Mouse (Mus musculus): ENCODE data around the gene Mitf. TPM values are rescaled to one million over a fixed set of nuclear protein-coding genes. Genes with fewer than 3 reads are reported as not detected.

Gene Mitf
- polyA plus RNA-seq, 1 experiment from 2014 or later, result 0.40 TPM

GRCm38 (mm10) chr6:97898085-97898484 is 91.2 kb downstream of the Mitf start:
- H3K27ac ChIP-seq (ENCODE audit: low read length), result no peak overlapping the region
- H3K9me3 ChIP-seq (replicated peaks; ENCODE audit: control insufficient read depth, low read length), result no peaks in the 10 kb centered on the region
- no peak overlapping the region for H3K4me2 ChIP-seq (ENCODE audit: low read depth, low read length)
- no peak for ATAC-seq (ENCODE audit: low read depth)
- no peak overlapping the region for H3K4me3 ChIP-seq (ENCODE audit: low read depth, low read length)
- H3K36me3 ChIP-seq (ENCODE audit: control insufficient read depth, insufficient read depth), result no peaks in the 10 kb centered on the region
- H3K9ac ChIP-seq (ENCODE audit: low read depth, low read length), result no peak overlapping the region
- H3K4me1 ChIP-seq (ENCODE audit: control insufficient read depth, low read depth, low read length), result no peaks in the 10 kb centered on the region
- no peaks in the 10 kb centered on the region for H3K27me3 ChIP-seq (ENCODE audit: control insufficient read depth, insufficient read depth, low read depth, low read length)
- 43% methylated on average over 5 of the region's 5 CpGs for WGBS (ENCODE audit: insufficient replicate concordance)

- ATAC-seq (ENCODE audit: low read depth), result no peak
- WGBS (ENCODE audit: insufficient replicate concordance), result 71% methylated on average over 5 of the region's 5 CpGs
These were observed 94.7 kb downstream of the Mitf start for GRCm38 (mm10) chr6:97901561-97901960.

GRCm38 (mm10) chr6:97902205-97902604 is 95.4 kb downstream of the Mitf start:
- no peak for ATAC-seq (ENCODE audit: low read depth)
- H3K4me2 ChIP-seq (ENCODE audit: low read depth, low read length), result no peak overlapping the region
- no peak overlapping the region for H3K4me3 ChIP-seq (ENCODE audit: low read depth, low read length)
- no peak overlapping the region for H3K27ac ChIP-seq (ENCODE audit: low read length)
- H3K9me3 ChIP-seq (replicated peaks; ENCODE audit: control insufficient read depth, low read length), result no peaks in the 10 kb centered on the region
- H3K27me3 ChIP-seq (ENCODE audit: control insufficient read depth, insufficient read depth, low read depth, low read length), result no peaks in the 10 kb centered on the region
- no peak overlapping the region for H3K9ac ChIP-seq (ENCODE audit: low read depth, low read length)
- WGBS (ENCODE audit: insufficient replicate concordance), result 53% methylated on average over 1 of the region's 1 CpGs
- no peaks in the 10 kb centered on the region for H3K36me3 ChIP-seq (ENCODE audit: control insufficient read depth, insufficient read depth)
- H3K4me1 ChIP-seq (ENCODE audit: control insufficient read depth, low read depth, low read length), result no peaks in the 10 kb centered on the region

More at GRCm38 (mm10) chr6:97901561-97901960, 94.7 kb downstream of the Mitf start:
- no peaks in the 10 kb centered on the region for H3K27me3 ChIP-seq (ENCODE audit: control insufficient read depth, insufficient read depth, low read depth, low read length)
- no peak overlapping the region for H3K27ac ChIP-seq (ENCODE audit: low read length)
- no peaks in the 10 kb centered on the region for H3K36me3 ChIP-seq (ENCODE audit: control insufficient read depth, insufficient read depth)
- H3K9ac ChIP-seq (ENCODE audit: low read depth, low read length), result no peak overlapping the region
- H3K9me3 ChIP-seq (replicated peaks; ENCODE audit: control insufficient read depth, low read length), result no peaks in the 10 kb centered on the region
- H3K4me1 ChIP-seq (ENCODE audit: control insufficient read depth, low read depth, low read length), result no peaks in the 10 kb centered on the region
- no peak overlapping the region for H3K4me3 ChIP-seq (ENCODE audit: low read depth, low read length)
- no peak overlapping the region for H3K4me2 ChIP-seq (ENCODE audit: low read depth, low read length)

GRCm38 (mm10) chr6:97914768-97915167 is 107.9 kb downstream of the Mitf start:
- Histone ChIP-seq H3K36me3 (ENCODE audit: control insufficient read depth, insufficient read depth) (no peaks in the 10 kb centered on the region), H3K9ac (ENCODE audit: low read depth, low read length) (no peak overlapping the region), H3K4me2 (ENCODE audit: low read depth, low read length) (no peak overlapping the region), H3K4me3 (ENCODE audit: low read depth, low read length) (no peak overlapping the region), H3K9me3 (replicated peaks; ENCODE audit: control insufficient read depth, low read length) (no peaks in the 10 kb centered on the region), H3K4me1 (ENCODE audit: control insufficient read depth, low read depth, low read length) (no peaks in the 10 kb centered on the region), H3K27ac (ENCODE audit: low read length) (no peak overlapping the region), H3K27me3 (ENCODE audit: control insufficient read depth, insufficient read depth, low read depth, low read length) (no peaks in the 10 kb centered on the region)
- 70% methylated on average over 8 of the region's 8 CpGs for WGBS (ENCODE audit: insufficient replicate concordance)
- no peak for ATAC-seq (ENCODE audit: low read depth)

GRCm38 (mm10) chr6:97916386-97916903 is 109.6 kb downstream of the Mitf start:
- no peak overlapping the region for H3K4me3 ChIP-seq (ENCODE audit: low read depth, low read length)
- WGBS (ENCODE audit: insufficient replicate concordance), result 56% methylated on average over 7 of the region's 7 CpGs

GRCm38 (mm10) chr6:97918051-97918450 is 111.2 kb downstream of the Mitf start:
- WGBS (ENCODE audit: insufficient replicate concordance), result 46% methylated on average over 4 of the region's 4 CpGs
- H3K27ac ChIP-seq (ENCODE audit: low read length), result no peak overlapping the region
- no peaks in the 10 kb centered on the region for H3K9me3 ChIP-seq (replicated peaks; ENCODE audit: control insufficient read depth, low read length)
- no peak overlapping the region for H3K4me3 ChIP-seq (ENCODE audit: low read depth, low read length)
- no peaks in the 10 kb centered on the region for H3K36me3 ChIP-seq (ENCODE audit: control insufficient read depth, insufficient read depth)
- H3K9ac ChIP-seq (ENCODE audit: low read depth, low read length), result no peak overlapping the region
- no peak for ATAC-seq (ENCODE audit: low read depth)
- no peak overlapping the region for H3K4me2 ChIP-seq (ENCODE audit: low read depth, low read length)
- H3K4me1 ChIP-seq (ENCODE audit: control insufficient read depth, low read depth, low read length), result no peaks in the 10 kb centered on the region
- H3K27me3 ChIP-seq (ENCODE audit: control insufficient read depth, insufficient read depth, low read depth, low read length), result no peaks in the 10 kb centered on the region

More at GRCm38 (mm10) chr6:97916386-97916903, 109.6 kb downstream of the Mitf start:
- no peak for ATAC-seq (ENCODE audit: low read depth)
- H3K4me2 ChIP-seq (ENCODE audit: low read depth, low read length), result no peak overlapping the region
- H3K27ac ChIP-seq (ENCODE audit: low read length), result no peak overlapping the region
- H3K9ac ChIP-seq (ENCODE audit: low read depth, low read length), result no peak overlapping the region
- no peaks in the 10 kb centered on the region for H3K9me3 ChIP-seq (replicated peaks; ENCODE audit: control insufficient read depth, low read length)
- no peaks in the 10 kb centered on the region for H3K4me1 ChIP-seq (ENCODE audit: control insufficient read depth, low read depth, low read length)
- H3K36me3 ChIP-seq (ENCODE audit: control insufficient read depth, insufficient read depth), result no peaks in the 10 kb centered on the region
- no peaks in the 10 kb centered on the region for H3K27me3 ChIP-seq (ENCODE audit: control insufficient read depth, insufficient read depth, low read depth, low read length)

GRCm38 (mm10) chr6:97918481-97918880 is 111.6 kb downstream of the Mitf start:
- H3K27ac ChIP-seq (ENCODE audit: low read length), result no peak overlapping the region
- H3K4me2 ChIP-seq (ENCODE audit: low read depth, low read length), result no peak overlapping the region
- H3K36me3 ChIP-seq (ENCODE audit: control insufficient read depth, insufficient read depth), result no peaks in the 10 kb centered on the region
- no peak overlapping the region for H3K4me3 ChIP-seq (ENCODE audit: low read depth, low read length)
- ATAC-seq (ENCODE audit: low read depth), result no peak
- H3K4me1 ChIP-seq (ENCODE audit: control insufficient read depth, low read depth, low read length), result no peaks in the 10 kb centered on the region
- H3K27me3 ChIP-seq (ENCODE audit: control insufficient read depth, insufficient read depth, low read depth, low read length), result no peaks in the 10 kb centered on the region
- H3K9me3 ChIP-seq (replicated peaks; ENCODE audit: control insufficient read depth, low read length), result no peaks in the 10 kb centered on the region
- 79% methylated on average over 7 of the region's 7 CpGs for WGBS (ENCODE audit: insufficient replicate concordance)
- no peak overlapping the region for H3K9ac ChIP-seq (ENCODE audit: low read depth, low read length)

GRCm38 (mm10) chr6:97919287-97919686 is 112.4 kb downstream of the Mitf start:
- no peak for ATAC-seq (ENCODE audit: low read depth)
- Histone ChIP-seq H3K36me3 (ENCODE audit: control insufficient read depth, insufficient read depth) (no peaks in the 10 kb centered on the region), H3K27ac (ENCODE audit: low read length) (no peak overlapping the region), H3K4me2 (ENCODE audit: low read depth, low read length) (no peak overlapping the region), H3K9me3 (replicated peaks; ENCODE audit: control insufficient read depth, low read length) (no peaks in the 10 kb centered on the region), H3K9ac (ENCODE audit: low read depth, low read length) (no peak overlapping the region), H3K4me3 (ENCODE audit: low read depth, low read length) (no peak overlapping the region), H3K27me3 (ENCODE audit: control insufficient read depth, insufficient read depth, low read depth, low read length) (no peaks in the 10 kb centered on the region), H3K4me1 (ENCODE audit: control insufficient read depth, low read depth, low read length) (no peaks in the 10 kb centered on the region)
- WGBS (ENCODE audit: insufficient replicate concordance), result 56% methylated on average over 8 of the region's 8 CpGs

GRCm38 (mm10) chr6:97921591-97921990 is 114.7 kb downstream of the Mitf start:
- H3K4me3 ChIP-seq (ENCODE audit: low read depth, low read length), result no peak overlapping the region
- no peaks in the 10 kb centered on the region for H3K9me3 ChIP-seq (replicated peaks; ENCODE audit: control insufficient read depth, low read length)
- H3K4me2 ChIP-seq (ENCODE audit: low read depth, low read length), result no peak overlapping the region
- H3K27ac ChIP-seq (ENCODE audit: low read length), result no peak overlapping the region
- no peak for ATAC-seq (ENCODE audit: low read depth)
- H3K4me1 ChIP-seq (ENCODE audit: control insufficient read depth, low read depth, low read length), result no peaks in the 10 kb centered on the region
- H3K36me3 ChIP-seq (ENCODE audit: control insufficient read depth, insufficient read depth), result no peaks in the 10 kb centered on the region
- H3K9ac ChIP-seq (ENCODE audit: low read depth, low read length), result no peak overlapping the region
- H3K27me3 ChIP-seq (ENCODE audit: control insufficient read depth, insufficient read depth, low read depth, low read length), result no peaks in the 10 kb centered on the region
- 67% methylated on average over 6 of the region's 6 CpGs for WGBS (ENCODE audit: insufficient replicate concordance)
